Mouse (Mus musculus): ENCODE data around the gene Rftn1. TPM values are rescaled to one million over a fixed set of nuclear protein-coding genes. Genes with fewer than 3 reads are reported as not detected.
A peak's percentile ranks its signal among the peaks of the same experiment; 100 is the strongest.

Gene Rftn1
- polyA plus RNA-seq, 1 experiment = 16.8 TPM

- H3K4me3 ChIP-seq (replicated peaks; ENCODE audit: insufficient read depth, low read depth, low read length) = no peak overlapping the region
- peak; percentile 69 to 70 for DNase-seq
- no peaks in the 10 kb centered on the region for H3K4me1 ChIP-seq (ENCODE audit: control insufficient read depth, insufficient read depth, low read length)
- 72% methylated on average over 9 of the region's 9 CpGs for WGBS
- no peak overlapping the region for H3K27ac ChIP-seq (ENCODE audit: insufficient read depth, low read length)
- H3K27me3 ChIP-seq (ENCODE audit: control insufficient read depth, insufficient read depth, low read length) = no peaks in the 10 kb centered on the region
- TF ChIP-seq POLR2A (IDR thresholded peaks at IDR 0.05; ENCODE audit: borderline replicate concordance, insufficient read depth, low read length) (no peak), CTCF (IDR thresholded peaks at IDR 0.05; ENCODE audit: borderline replicate concordance, insufficient read depth, low read depth, low read length) (peak; percentile 56; the same call in 1 of the 2 replicates)
These were observed 221.8 kb downstream of the Rftn1 start for GRCm38 (mm10) chr17:49968467-49969207.

GRCm38 (mm10) chr17:49965846-49966762 lies 224.4 kb downstream of the Rftn1 start:
- no peak overlapping the region for H3K4me3 ChIP-seq (replicated peaks; ENCODE audit: insufficient read depth, low read depth, low read length)
- H3K4me1 ChIP-seq (ENCODE audit: control insufficient read depth, insufficient read depth, low read length) = no peaks in the 10 kb centered on the region
- no peak for DNase-seq
- WGBS = 81% methylated on average over 17 of the region's 17 CpGs
- no peak overlapping the region for H3K27ac ChIP-seq (ENCODE audit: insufficient read depth, low read length)
- TF ChIP-seq POLR2A (IDR thresholded peaks at IDR 0.05; ENCODE audit: borderline replicate concordance, insufficient read depth, low read length) (no peak), CTCF (IDR thresholded peaks at IDR 0.05; ENCODE audit: borderline replicate concordance, insufficient read depth, low read depth, low read length) (no peak)
- H3K27me3 ChIP-seq (ENCODE audit: control insufficient read depth, insufficient read depth, low read length) = no peaks in the 10 kb centered on the region

- Histone ChIP-seq H3K4me1 (ENCODE audit: control insufficient read depth, insufficient read depth, low read length) (no peaks in the 10 kb centered on the region), H3K4me3 (replicated peaks; ENCODE audit: insufficient read depth, low read depth, low read length) (no peak overlapping the region), H3K27ac (ENCODE audit: insufficient read depth, low read length) (no peak overlapping the region), H3K27me3 (ENCODE audit: control insufficient read depth, insufficient read depth, low read length) (no peaks in the 10 kb centered on the region)
- 78% methylated on average over 7 of the region's 7 CpGs for WGBS
- no peak for TF ChIP-seq POLR2A (IDR thresholded peaks at IDR 0.05; ENCODE audit: borderline replicate concordance, insufficient read depth, low read length)
- no peak for TF ChIP-seq CTCF (IDR thresholded peaks at IDR 0.05; ENCODE audit: borderline replicate concordance, insufficient read depth, low read depth, low read length)
- no peak for DNase-seq
These were observed 225.4 kb downstream of the Rftn1 start for GRCm38 (mm10) chr17:49965035-49965434.

GRCm38 (mm10) chr17:49964471-49964870 lies 226.0 kb downstream of the Rftn1 start:
- 93% methylated on average over 6 of the region's 6 CpGs for WGBS
- TF ChIP-seq POLR2A (IDR thresholded peaks at IDR 0.05; ENCODE audit: borderline replicate concordance, insufficient read depth, low read length) = no peak
- TF ChIP-seq CTCF (IDR thresholded peaks at IDR 0.05; ENCODE audit: borderline replicate concordance, insufficient read depth, low read depth, low read length) = no peak
- H3K4me3 ChIP-seq (replicated peaks; ENCODE audit: insufficient read depth, low read depth, low read length) = no peak overlapping the region
- H3K27ac ChIP-seq (ENCODE audit: insufficient read depth, low read length) = no peak overlapping the region
- DNase-seq = no peak
- H3K4me1 ChIP-seq (ENCODE audit: control insufficient read depth, insufficient read depth, low read length) = no peaks in the 10 kb centered on the region
- no peaks in the 10 kb centered on the region for H3K27me3 ChIP-seq (ENCODE audit: control insufficient read depth, insufficient read depth, low read length)

- no peak overlapping the region for H3K27ac ChIP-seq (ENCODE audit: insufficient read depth, low read length)
- DNase-seq = no peak
- no peak for TF ChIP-seq CTCF (IDR thresholded peaks at IDR 0.05; ENCODE audit: borderline replicate concordance, insufficient read depth, low read depth, low read length)
- no peak for TF ChIP-seq POLR2A (IDR thresholded peaks at IDR 0.05; ENCODE audit: borderline replicate concordance, insufficient read depth, low read length)
- no peak overlapping the region for H3K4me3 ChIP-seq (replicated peaks; ENCODE audit: insufficient read depth, low read depth, low read length)
- no peaks in the 10 kb centered on the region for H3K27me3 ChIP-seq (ENCODE audit: control insufficient read depth, insufficient read depth, low read length)
- H3K4me1 ChIP-seq (ENCODE audit: control insufficient read depth, insufficient read depth, low read length) = no peaks in the 10 kb centered on the region
These were observed 231.5 kb downstream of the Rftn1 start for GRCm38 (mm10) chr17:49959021-49959420.

- Histone ChIP-seq H3K27ac (ENCODE audit: insufficient read depth, low read length) (no peak overlapping the region), H3K27me3 (ENCODE audit: control insufficient read depth, insufficient read depth, low read length) (no peaks in the 10 kb centered on the region), H3K4me1 (ENCODE audit: control insufficient read depth, insufficient read depth, low read length) (peaks cover 3% of the 10 kb centered on the region; the same call in 1 of the 2 replicates), H3K4me3 (replicated peaks; ENCODE audit: insufficient read depth, low read depth, low read length) (peak overlapping the region; percentile 49)
- TF ChIP-seq POLR2A (IDR thresholded peaks at IDR 0.05; ENCODE audit: borderline replicate concordance, insufficient read depth, low read length) (no peak), CTCF (IDR thresholded peaks at IDR 0.05; ENCODE audit: borderline replicate concordance, insufficient read depth, low read depth, low read length) (no peak)
- peak; percentile 18 to 34 for DNase-seq
- WGBS = 14% methylated on average over 22 of the region's 22 CpGs
These were observed 238.4 kb downstream of the Rftn1 start for GRCm38 (mm10) chr17:49951856-49952607.

- WGBS = 8% methylated on average over 7 of the region's 7 CpGs
- DNase-seq = peak; percentile 67 to 70
These were observed 239.0 kb downstream of the Rftn1 start for GRCm38 (mm10) chr17:49951491-49951855.

More at GRCm38 (mm10) chr17:49951491-49951855, 239.0 kb downstream of the Rftn1 start:
- Histone ChIP-seq H3K27me3 (ENCODE audit: control insufficient read depth, insufficient read depth, low read length) (no peaks in the 10 kb centered on the region), H3K4me1 (ENCODE audit: control insufficient read depth, insufficient read depth, low read length) (peaks cover 3% of the 10 kb centered on the region; the same call in 1 of the 2 replicates), H3K27ac (ENCODE audit: insufficient read depth, low read length) (no peak overlapping the region), H3K4me3 (replicated peaks; ENCODE audit: insufficient read depth, low read depth, low read length) (no peak overlapping the region)
- TF ChIP-seq POLR2A (IDR thresholded peaks at IDR 0.05; ENCODE audit: borderline replicate concordance, insufficient read depth, low read length) = no peak
- peak; percentile 56 for TF ChIP-seq CTCF (IDR thresholded peaks at IDR 0.05; ENCODE audit: borderline replicate concordance, insufficient read depth, low read depth, low read length)
